Mouse (Mus musculus) heart, postnatal 25 days (tissue): Measurements from ENCODE around the gene Zfp85. TPM values are rescaled to one million over a fixed set of nuclear protein-coding genes. Genes with fewer than 3 reads are reported as not detected.
"Not testable (repeated sequence)": the region's sequence is repeated elsewhere in the genome, so short reads cannot be mapped to it uniquely, and the experiment has no call there.

ENCODE experiments used
- DNase-seq: peaks from one replicate; pipeline ENCODE4 v3.0.0; 2022; ENCODE audit warnings: low spot score
- intact Hi-C: fragments of 180-260 bp; cut with DNase I; formaldehyde crosslinking; loops from one replicate; pipeline ENCODE4 v1.15.1; 2025
- total RNA-seq, 2 experiments: library from RNA; stranded (reverse); gene quantifications; 2 replicates each; pipeline ENCODE4 v1.2.3; 2021

The Zfp85 gene
- 1 to 10 TPM; 1.8 to 2.4 TPM for total RNA-seq

DNA sequence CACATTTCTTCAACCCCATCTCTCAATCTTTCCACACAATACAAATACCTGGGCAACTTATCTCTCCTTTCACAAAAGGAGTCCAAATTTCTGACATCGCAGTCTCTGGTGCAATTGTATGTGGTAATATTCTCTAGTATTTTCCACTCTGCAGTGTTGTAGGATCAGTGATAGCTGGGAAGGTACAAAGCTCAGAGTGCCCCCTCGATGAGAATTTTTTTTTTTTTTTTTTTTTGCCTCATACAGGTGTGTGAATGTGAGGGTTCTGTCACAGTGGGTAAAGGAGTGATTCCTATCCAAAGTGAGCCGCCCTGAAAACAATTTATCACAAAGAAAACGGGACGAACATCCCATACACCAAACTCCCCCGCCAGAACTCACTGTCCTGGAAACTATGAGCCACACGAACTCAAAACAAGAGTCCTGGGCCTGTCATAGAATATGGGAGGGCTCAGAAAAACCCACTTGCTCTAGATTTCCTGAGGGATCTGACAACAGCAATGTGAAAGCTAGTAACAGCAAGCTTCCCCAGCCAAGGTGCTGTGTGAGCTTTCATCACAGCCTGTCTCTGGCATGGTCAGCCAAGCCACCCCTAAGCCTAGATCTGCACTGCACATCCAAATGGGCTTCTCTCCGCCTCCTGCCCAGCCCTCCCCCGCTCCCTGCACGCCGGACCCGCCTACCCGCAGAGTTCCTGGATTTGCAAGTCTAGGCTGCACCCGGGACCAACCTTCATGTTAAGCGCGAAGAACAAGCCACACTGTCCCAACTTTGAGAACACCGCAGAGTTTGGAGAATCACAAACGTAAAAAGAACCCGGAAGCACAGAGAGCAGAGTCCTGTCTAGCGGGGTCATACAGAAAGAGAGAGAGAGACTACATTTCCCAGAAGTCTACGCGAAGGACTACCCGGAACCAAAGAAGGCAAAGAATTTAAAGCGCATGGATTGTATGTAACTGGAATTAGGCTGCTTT is at the start of gene Zfp85:
TSS of gene Zfp85 (minus strand) at position 896 of the 974 bp plus-strand sequence.
- peak; percentile 28 for DNase-seq
- intact Hi-C loops = loop anchor here (2.0 to 5.0 kb wide), 3 partner anchors 24 to 58 kb away; partner anchors contain the start of genes Zfp273, Zfp493 and Zfp65

DNA sequence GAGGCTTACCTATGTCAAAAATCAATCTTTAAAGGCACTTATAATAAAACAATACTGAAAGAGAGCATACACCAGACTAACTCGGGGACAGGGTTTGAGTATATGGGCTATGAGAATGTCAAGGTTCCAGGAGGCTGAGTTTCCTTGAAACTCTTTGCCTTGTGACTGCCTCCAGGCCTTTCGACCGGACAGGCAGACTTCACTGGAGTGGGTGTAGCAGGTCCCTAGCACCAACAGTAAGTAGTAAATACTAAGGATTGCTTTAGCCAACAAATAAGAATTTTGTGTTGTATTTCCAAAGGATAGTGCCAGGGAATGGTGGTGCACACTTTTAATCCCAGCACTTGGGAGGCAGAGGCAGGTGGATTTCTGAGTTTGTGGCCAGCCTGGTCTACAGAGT is 44.1 kb upstream of the Zfp85 start:
- intact Hi-C loops, DNase-seq: not testable (repeated sequence)

DNA sequence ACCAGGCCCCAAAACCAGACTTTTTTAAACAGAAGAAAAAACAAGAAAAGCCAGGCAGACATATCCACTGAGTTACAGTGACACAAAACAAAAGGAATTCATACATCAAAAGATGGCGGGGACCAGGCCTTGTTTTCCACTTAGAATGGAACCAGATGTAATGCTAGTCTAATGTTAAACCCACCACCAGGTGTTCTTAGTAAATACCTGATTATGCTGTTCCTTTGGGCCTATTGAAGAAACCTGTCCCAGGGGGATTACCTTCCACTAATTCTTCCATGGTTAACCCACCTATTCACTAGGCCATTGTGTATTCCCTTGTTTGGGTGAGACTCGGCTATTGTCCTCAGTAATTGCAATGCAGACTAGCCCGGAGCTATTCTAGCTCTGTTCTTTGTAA is 43.6 kb upstream of the Zfp85 start:
- intact Hi-C loops = no loop called here
- DNase-seq = no peak

DNA sequence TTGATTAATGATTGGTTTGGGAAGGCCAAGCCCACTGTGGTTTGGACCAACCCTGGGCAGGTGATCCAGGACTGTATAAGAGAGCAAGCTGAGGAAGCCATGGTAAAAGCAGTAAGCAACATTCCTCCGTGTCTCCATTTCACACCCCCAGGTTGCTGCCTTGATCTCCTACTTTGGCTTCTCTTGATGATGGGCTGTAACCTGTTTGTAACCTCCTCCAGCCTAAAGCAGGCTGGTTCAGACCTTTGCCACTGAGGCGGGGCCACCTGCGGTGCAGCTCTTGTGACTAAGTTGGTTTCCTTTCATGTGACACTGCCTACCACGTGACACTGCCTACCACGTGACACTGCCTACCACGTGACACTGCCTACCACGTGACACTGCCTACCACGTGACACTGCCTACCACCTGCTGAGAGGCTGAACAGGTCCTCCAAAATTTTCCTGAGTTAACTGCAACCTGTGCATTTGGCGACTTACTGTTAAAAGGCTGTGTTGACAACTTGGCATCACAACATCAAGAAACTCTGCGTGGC is 37.0 kb upstream of the Zfp85 start:
- intact Hi-C loops = no loop called here
- no peak for DNase-seq

DNA sequence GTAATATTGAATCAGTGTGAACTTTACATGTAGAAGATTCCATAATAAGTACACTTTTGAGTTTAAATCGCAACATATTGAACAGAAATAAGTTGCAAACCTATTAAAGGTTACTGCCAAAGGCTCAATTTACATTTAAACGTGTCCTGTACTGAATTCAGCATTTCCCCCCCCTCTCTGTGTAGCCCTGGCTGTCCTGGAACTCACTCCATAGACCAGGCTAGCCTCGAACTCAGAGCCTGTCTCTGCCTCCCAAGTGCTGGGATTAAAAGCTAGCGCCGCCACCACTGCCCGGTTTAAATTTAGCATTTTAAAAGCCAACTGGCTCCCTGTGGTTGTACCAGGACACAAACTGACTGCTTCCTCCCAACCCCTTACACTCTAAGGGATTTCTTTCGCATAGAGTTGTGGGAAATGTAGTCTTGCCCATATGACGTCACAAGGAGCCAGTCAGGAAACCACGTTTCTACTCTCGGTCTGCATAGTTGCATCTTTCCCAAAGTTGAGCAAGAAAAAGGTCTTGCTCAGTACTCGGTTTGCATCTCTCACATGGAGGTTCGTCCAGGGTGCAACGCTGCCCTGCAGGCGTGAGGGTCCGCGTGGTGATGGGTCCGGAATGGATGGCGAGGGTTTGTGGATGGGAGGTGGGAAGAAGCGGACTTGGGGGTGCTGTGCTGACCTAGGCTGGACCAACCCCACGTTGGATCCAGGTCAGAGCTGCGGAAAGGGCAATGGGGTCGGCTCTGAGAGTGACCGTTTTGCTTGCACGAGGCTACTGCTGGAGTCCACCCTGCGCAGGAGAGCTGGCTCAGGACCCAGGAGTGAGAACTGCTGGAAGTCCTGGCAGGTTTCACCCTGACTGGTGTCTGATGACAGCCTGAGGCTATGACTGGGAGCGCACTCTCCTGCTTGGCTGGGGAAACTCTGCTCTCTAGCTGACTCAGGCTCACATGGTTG is 24.5 kb upstream of the Zfp85 start, which contains the start of gene Zfp493:
TSS of gene Zfp493 (plus strand) at position 429 of the 957 bp plus-strand sequence.
- DNase-seq = peak; percentile 27
- intact Hi-C loops = loop anchor here (2.0 to 5.0 kb wide), 2 partner anchors 25 to 33 kb away; partner anchors contain the start of genes Zfp273 and Zfp85

DNA sequence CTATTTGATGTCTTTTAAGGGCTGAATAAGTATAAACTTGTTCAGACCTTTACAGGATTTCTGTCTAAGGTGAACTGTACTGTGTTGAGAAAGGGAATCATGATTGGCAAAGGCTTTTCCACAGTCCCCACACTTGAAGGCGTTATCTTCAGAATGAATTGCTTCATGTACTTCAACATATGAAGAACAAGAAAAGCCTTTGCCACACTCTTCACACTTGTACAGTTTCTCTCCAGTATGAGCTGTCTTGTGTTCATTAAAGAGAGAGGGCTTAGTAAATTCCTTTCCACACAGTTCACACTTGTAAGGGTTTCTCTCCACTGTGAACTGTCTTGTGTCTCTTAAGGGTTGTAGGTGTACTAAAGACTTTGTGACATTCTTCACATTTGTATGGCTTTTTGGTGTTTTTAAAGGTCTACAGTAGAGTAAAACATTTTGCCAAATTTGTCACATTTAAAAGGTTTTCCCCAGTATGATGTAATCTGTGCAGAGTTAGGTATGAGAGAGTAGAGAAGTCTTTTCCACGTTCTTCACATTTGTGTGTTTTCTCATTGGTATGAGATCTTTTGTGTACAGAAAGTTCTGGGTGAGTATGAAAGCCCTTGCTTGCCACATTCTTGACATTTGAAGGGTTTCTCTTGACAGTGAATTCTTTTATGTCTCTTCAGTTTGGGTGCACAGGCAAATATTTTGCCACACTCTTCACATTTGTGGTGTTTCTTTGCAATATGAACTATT is 8.2 kb upstream of the Zfp85 start:
- no peak for DNase-seq
- intact Hi-C loops = no loop called here

DNA sequence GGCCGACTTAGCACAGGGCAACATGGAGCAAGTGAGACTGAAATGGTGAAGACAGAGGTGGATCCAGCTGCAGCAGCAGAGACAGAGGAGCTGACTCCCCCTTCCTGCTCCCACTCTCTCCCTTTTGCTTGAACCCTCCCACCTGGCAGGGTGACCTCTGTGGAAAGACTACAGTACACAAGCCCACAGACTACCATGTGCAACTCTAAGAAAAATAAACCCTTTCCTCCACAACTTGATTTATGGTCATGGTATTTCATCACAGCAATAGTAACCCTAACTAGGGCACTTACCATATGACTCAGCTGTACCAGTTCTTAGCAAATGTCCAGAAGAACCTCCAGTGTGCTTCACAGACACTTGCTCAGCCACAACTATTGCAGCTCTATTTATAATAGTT is 4.9 kb upstream of the Zfp85 start:
- DNase-seq = no peak
- intact Hi-C loops = loop anchor here (5.0 kb wide), 1 partner anchor 52 kb away; the partner anchor contains the start of gene Zfp273

DNA sequence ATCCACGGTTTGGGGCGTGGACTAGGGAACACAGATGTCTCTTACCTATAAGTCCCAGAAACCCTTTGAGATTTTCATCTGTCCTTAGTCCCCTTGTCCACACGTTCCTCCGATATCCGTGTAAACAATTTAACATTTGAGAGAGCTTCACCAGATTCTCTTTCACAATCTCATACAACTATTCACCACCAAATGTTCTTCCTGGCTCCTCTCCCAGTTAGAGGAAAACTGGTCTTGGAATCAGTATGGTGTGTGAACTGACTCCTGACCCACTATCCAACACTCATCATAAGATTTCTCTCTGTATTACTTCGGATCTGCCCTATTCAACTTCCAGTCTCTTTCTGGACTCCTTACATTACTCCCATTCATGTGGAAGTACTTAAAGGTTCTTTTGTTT is 733 bp upstream of the Zfp85 start:
- intact Hi-C loops = loop anchor here (2.0 to 5.0 kb wide), 3 partner anchors 23 to 57 kb away; partner anchors contain the start of genes Zfp273, Zfp493 and Zfp65
- DNase-seq = no peak

DNA sequence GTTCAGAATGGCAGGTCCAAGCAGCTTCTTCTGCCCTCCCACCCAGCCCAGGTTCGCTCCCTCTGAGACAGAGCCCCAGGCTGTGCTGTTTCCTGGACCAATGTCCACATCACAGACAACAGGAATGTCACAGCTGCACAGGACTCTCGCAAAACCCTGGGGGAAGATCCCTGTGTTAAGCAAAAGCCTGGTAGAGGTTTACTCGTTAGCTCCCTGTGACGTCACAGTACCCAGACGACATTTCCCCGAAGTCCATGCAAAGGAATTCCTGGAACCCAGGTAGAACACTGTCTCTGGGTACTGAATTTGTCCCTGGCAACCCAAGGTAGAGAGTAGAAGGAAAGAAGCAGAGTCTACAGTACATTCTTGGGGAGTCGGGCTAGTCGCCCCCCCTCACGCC is 11.1 kb downstream of the Zfp85 start:
- intact Hi-C loops = no loop called here
- no peak for DNase-seq

DNA sequence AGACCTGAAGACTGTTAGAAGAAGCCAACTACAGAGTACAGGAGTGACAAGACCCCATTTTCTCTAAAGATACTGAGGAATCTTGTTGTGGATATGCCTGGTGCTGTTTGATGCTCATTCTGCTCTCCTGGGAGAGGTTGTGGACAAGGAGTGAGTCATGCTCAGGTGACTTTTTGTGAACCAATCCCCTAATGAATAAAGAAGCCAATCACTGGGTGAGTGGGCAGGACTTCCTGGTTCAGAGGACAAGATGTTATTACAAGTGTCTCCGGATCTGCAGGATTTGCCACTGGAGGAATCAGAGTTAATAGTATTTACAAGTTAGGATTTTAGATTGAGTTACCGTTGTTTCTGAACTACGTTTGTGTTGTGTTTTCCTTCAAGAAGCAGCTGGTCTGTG is 12.1 kb downstream of the Zfp85 start:
- intact Hi-C loops = no loop called here
- no peak for DNase-seq

DNA sequence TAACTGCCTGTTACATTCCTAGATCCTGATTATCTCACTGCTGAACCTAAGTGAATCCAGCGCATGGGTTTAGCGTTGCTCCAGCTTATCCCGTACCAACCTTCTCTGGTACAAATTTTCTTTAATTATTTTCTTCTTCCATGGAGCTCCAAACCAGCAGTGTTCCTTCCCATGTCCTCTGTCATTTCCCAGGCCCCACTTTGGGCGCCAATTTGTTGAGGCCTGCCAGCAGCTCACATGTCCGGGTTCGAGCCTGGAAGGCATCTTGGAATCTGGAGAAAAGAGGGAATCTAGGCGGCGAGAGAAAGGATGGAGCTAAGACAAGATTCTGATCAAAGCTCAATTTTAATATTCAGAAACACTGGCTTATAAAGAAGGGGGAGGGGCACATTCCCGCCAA is 20.6 kb downstream of the Zfp85 start:
- intact Hi-C loops, DNase-seq: not testable (repeated sequence)

DNA sequence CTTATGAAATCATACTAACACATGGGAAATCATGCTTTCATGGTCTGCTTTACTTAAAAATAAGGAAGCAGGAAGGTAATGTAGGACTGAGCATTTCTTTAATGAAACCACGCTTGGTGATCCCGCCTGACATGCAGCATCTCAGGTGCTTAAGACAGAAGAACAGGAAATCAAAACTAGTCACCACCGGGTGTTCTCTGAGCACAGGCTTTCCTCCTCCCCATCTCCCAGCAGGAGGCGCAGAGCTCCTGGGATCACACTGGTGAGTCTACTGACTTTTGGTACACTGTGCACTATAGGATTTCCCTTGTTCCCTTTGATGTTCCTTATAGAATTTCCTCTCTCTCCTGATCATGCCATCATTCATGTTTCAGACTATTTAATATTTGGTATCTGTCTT is 25.6 kb downstream of the Zfp85 start:
- intact Hi-C loops = loop anchor here (2.0 kb wide), 1 partner anchor 25 kb away; the partner anchor contains the start of gene Zfp85
- not testable (repeated sequence) for DNase-seq

DNA sequence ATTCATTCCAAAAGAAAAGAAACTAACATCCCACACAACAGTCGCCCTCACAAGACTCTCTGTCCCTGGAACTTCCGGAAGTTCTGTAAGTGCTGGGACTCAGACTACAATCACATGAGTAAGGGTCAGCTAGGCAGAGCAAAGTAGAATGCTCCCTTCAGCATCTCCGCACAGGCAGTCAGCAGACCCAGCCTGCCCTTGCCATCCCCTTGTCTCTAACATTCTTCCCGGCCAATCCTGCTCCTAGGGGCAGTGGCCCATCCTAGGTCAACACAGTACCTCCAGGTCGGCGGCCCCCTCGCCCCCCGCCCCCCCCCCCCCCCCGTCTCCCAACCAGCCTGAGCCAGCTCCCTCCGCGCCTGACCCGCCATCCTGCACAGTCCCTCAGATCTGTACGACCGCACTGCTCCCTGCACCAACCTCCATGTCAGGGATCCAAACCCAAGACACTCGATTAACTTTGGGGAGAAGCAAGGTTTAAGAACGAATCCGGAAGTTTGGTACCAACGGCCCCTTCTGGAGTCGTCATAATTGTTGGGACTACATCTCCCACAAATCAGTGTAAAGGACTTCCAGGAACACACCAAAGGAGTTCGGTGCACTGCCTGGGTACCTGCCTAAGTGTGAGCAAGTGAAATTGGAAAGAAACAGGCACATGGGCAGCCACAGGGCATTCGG is 26.2 kb downstream of the Zfp85 start, which contains the start of gene Zfp65:
TSS of gene Zfp65 (minus strand) at position 533 of the 678 bp plus-strand sequence.
- intact Hi-C loops = loop anchor here (2.0 kb wide), 1 partner anchor 26 kb away; the partner anchor contains the start of gene Zfp85
- DNase-seq = peak; percentile 5

DNA sequence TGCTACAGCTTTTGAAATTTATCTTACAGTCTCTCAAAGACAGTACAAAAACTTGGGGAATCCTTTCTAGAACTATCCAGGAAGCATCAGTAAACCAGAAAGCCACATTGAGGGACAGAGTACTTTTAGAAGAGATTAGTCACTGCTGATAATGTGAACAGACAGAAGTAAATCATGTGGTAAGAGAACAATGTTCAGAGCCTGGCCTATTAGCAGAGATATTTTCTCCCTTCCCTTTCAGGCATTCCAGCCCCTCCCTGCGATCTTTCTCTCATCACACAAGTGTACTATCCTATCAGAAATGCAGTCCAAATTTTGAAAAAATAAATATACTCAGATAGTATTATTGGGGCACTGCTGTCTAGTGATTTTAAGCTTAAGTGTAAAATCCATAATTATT is 26.9 kb downstream of the Zfp85 start:
- DNase-seq = no peak
- intact Hi-C loops = loop anchor here (2.0 kb wide), 1 partner anchor 27 kb away; the partner anchor contains the start of gene Zfp85

DNA sequence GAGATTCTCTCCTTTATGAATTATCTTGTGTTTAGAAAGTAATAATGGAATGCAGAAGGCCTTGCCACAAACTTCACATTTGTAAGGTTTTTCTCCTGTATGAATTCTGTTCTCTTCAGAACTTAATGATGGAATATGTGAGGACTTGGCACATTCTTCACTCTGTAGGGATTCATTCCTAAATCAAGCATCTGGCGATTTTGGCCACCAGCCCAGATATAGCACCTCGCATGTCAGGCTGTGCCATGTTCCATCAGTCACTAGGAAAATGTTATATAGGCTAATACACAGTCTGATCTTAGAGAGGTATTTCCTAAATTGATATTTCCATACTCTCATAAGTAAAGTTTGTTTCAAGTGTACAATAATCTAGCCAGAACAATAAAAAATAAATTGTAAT is 29.7 kb downstream of the Zfp85 start:
- DNase-seq = not testable (repeated sequence)
- intact Hi-C loops = loop anchor here (1.0 to 2.0 kb wide), 2 partner anchors 87 to 117 kb away; partner anchors contain the start of gene Zfp729b

DNA sequence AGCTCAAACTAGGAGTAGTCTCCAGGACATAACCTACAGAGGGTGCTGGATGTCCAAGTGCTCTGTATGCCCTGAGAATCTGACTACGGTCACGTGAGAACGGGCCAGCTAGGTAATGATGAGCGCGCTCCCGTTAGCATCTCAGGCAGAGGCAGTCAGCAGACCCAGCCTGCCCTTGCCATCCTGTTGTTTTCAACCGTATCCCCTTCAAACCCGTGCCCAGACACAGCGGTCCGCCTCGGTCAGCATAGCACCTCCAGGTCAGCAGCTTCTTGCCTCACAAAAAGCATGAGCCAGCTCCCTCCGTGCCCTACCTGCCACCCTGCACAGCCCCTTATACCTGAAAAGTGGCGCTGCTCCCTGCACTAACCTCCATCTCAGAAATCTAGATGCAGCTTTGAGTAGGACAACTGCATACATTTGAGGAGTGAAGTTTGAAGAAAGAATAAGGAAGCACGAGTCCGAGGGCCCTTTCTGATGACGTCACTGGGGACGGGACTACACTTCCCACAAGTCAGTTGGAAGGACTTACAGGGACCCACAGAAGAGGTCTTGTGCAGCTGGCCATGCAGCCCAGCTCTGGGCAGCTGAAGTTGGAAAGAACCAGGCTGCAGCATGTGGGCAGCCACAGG is 31.1 kb downstream of the Zfp85 start:
- intact Hi-C loops = loop anchor here (1.0 to 5.0 kb wide), 4 partner anchors 41 to 115 kb away; partner anchors contain the start of genes Gm10037, Gm49345, Zfp729a and Zfp729b
- DNase-seq = peak; percentile 77
